ENCODE assay signal across 13 mouse cellular contexts in the genomic region with DNA sequence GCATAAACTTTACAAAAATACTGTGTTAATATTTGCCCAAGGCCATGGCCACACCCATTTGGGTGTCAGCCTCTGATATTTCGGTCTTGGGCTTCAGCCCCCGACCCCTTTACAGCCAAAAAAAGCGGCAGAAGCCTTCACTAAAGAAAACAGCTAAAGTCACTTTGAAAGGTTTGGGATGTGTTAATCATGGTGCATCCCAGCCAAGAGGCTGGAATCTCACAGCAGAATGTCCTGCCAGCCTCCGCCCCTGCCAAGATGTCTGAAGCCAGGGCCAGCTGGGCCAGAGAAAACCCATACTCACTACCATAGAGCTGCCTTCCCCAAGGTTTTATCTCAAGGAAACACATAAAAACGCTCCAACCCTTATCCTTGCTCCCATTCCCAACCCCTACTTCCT. TPM values are rescaled to one million over a fixed set of nuclear protein-coding genes. Genes with fewer than 3 reads are reported as not detected.
A peak's percentile ranks its signal among the peaks of the same experiment; 100 is the strongest.
DNase-seq lines count a peak whose midpoint lies in the region; ATAC-seq and TF ChIP-seq lines count a peak whose summit lies in the region.
"Had no signal": no experiment of that assay in that cellular context is flagged by ENCODE, and none has a peak within 500 bp of the region (broad histone marks: within the 10 kb centered on the region; RNA-seq: fewer than 3 reads in every experiment).

No protein-coding gene starts in this region.

- WGBS in liver, postnatal 0 days (ENCODE audit: insufficient replicate concordance) = 77% methylated on average over 5 of the region's 5 CpGs
- 71% methylated on average over 5 of the region's 5 CpGs for WGBS in liver, embryonic 12.5 days (ENCODE audit: insufficient replicate concordance)
- WGBS in midbrain, embryonic 14.5 days = 91% methylated on average over 5 of the region's 5 CpGs
- 89% methylated on average over 5 of the region's 5 CpGs for WGBS in midbrain, postnatal 0 days

- peaks cover 12% of the 10 kb centered on the region for H3K4me1 ChIP-seq in liver, postnatal 0 days (ENCODE audit: insufficient read depth)
- 0 out of 2 replicates have a peak, but pooled peaks cover 4% of the 10 kb centered on the region for H3K4me1 ChIP-seq in liver, embryonic 12.5 days
- no peaks in the 10 kb centered on the region for H3K4me1 ChIP-seq in midbrain, embryonic 14.5 days (ENCODE audit: control insufficient read depth, insufficient read depth, low read length)
- H3K4me1 ChIP-seq in midbrain, postnatal 0 days (ENCODE audit: insufficient read depth, low read length) = no peaks in the 10 kb centered on the region

- H3K36me3 ChIP-seq in liver, postnatal 0 days (replicated peaks; ENCODE audit: insufficient read depth, low read length) = no peaks in the 10 kb centered on the region
- H3K36me3 ChIP-seq in liver, embryonic 12.5 days = no peaks in the 10 kb centered on the region
- no peaks in the 10 kb centered on the region for H3K36me3 ChIP-seq in midbrain, embryonic 14.5 days (ENCODE audit: control insufficient read depth, insufficient read depth, low read length)
- no peaks in the 10 kb centered on the region for H3K36me3 ChIP-seq in midbrain, postnatal 0 days (ENCODE audit: insufficient read depth, low read length)
- H3K36me3 ChIP-seq: hindbrain, embryonic 13.5 days had no signal

- TF ChIP-seq CTCF in liver, postnatal 0 days (IDR thresholded peaks at IDR 0.05; ENCODE audit: low read depth) = no peak
- TF ChIP-seq CTCF in midbrain, postnatal 0 days (IDR thresholded peaks at IDR 0.05) = no peak

- no peak overlapping the region for H3K4me2 ChIP-seq in liver, postnatal 0 days (ENCODE audit: low read depth, low read length)
- H3K4me2 ChIP-seq in liver, embryonic 12.5 days = no peak overlapping the region
- no peak overlapping the region for H3K4me2 ChIP-seq in midbrain, embryonic 14.5 days (ENCODE audit: low read length)
- H3K4me2 ChIP-seq in midbrain, postnatal 0 days (ENCODE audit: low read depth, low read length, poor library complexity, severe bottlenecking) = no peak overlapping the region
- H3K4me2 ChIP-seq: hindbrain, embryonic 13.5 days had no signal

- no peak for TF ChIP-seq EP300 in liver, postnatal 0 days (IDR thresholded peaks at IDR 0.05; ENCODE audit: low read depth)

- no peaks in the 10 kb centered on the region for H3K9me3 ChIP-seq in liver, postnatal 0 days (ENCODE audit: low read length)
- H3K9me3 ChIP-seq in liver, embryonic 12.5 days (replicated peaks) = no peaks in the 10 kb centered on the region
- H3K9me3 ChIP-seq in midbrain, embryonic 14.5 days (ENCODE audit: control insufficient read depth, low read length) = no peaks in the 10 kb centered on the region
- no peaks in the 10 kb centered on the region for H3K9me3 ChIP-seq in midbrain, postnatal 0 days (ENCODE audit: low read length)
- H3K9me3 ChIP-seq: hindbrain, embryonic 13.5 days had no signal

- no peak overlapping the region for H3K4me3 ChIP-seq in liver, postnatal 0 days (ENCODE audit: low read depth, low read length)
- no peak overlapping the region for H3K4me3 ChIP-seq in liver, embryonic 12.5 days
- no peak overlapping the region for H3K4me3 ChIP-seq in midbrain, embryonic 14.5 days (replicated peaks; ENCODE audit: low read depth, low read length)
- H3K4me3 ChIP-seq in midbrain, postnatal 0 days (ENCODE audit: low read depth, low read length) = no peak overlapping the region
- H3K4me3 ChIP-seq: hindbrain, embryonic 13.5 days had no signal

- H3K27me3 ChIP-seq in liver, postnatal 0 days (ENCODE audit: insufficient read depth, low read length) = no peaks in the 10 kb centered on the region
- 0 out of 2 replicates have a peak, but pooled peaks cover 4% of the 10 kb centered on the region for H3K27me3 ChIP-seq in liver, embryonic 12.5 days (replicated peaks)
- no peaks in the 10 kb centered on the region for H3K27me3 ChIP-seq in midbrain, embryonic 14.5 days (ENCODE audit: control insufficient read depth, insufficient read depth, low read length)
- H3K27me3 ChIP-seq in midbrain, postnatal 0 days (ENCODE audit: insufficient read depth, low read length) = no peaks in the 10 kb centered on the region
- H3K27me3 ChIP-seq: hindbrain, embryonic 13.5 days had no signal

- H3K9ac ChIP-seq in liver, postnatal 0 days (replicated peaks) = no peak overlapping the region
- no peak overlapping the region for H3K9ac ChIP-seq in liver, embryonic 12.5 days
- H3K9ac ChIP-seq in midbrain, embryonic 14.5 days (replicated peaks; ENCODE audit: low read length) = no peak overlapping the region
- no peak overlapping the region for H3K9ac ChIP-seq in midbrain, postnatal 0 days (replicated peaks; ENCODE audit: low read length, poor library complexity, severe bottlenecking)
- H3K9ac ChIP-seq: hindbrain, embryonic 13.5 days had no signal

- ATAC-seq in liver, postnatal 0 days = no peak
- ATAC-seq in liver, embryonic 12.5 days = no peak
- peak; percentile 87 for ATAC-seq in cerebellum, adult (ENCODE audit: insufficient number of reproducible peaks, low FRiP score, low TSS enrichment)
- no peak for ATAC-seq in midbrain, embryonic 14.5 days (ENCODE audit: low FRiP score, low TSS enrichment)
- no peak for ATAC-seq in midbrain, postnatal 0 days (ENCODE audit: low FRiP score)
- ATAC-seq: forebrain, embryonic 16.5 days had no signal

- peak overlapping the region; percentile 80; the same call in 1 of the 2 replicates for H3K27ac ChIP-seq in liver, postnatal 0 days (ENCODE audit: low read depth)
- H3K27ac ChIP-seq in liver, embryonic 12.5 days = no peak overlapping the region
- H3K27ac ChIP-seq in midbrain, embryonic 14.5 days (replicated peaks; ENCODE audit: low read depth, low read length) = no peak overlapping the region
- H3K27ac ChIP-seq in midbrain, postnatal 0 days (ENCODE audit: low read depth, low read length) = no peak overlapping the region
- H3K27ac ChIP-seq: hindbrain, embryonic 13.5 days; macrophage; stomach, postnatal 0 days had no signal

- DNase-seq in liver, postnatal 0 days = no peak
- DNase-seq in gastrocnemius, adult 8-10 months (ENCODE audit: low spot score in 2 of 2) = peak; percentile 53 to 66
- peak; percentile 46 for DNase-seq in lung, postnatal 14 days
- no peak for DNase-seq in kidney, adult 11 months
- no peak for DNase-seq in midbrain, embryonic 14.5 days
- DNase-seq in midbrain, postnatal 0 days (ENCODE audit: low spot score) = no peak
- DNase-seq: kidney, postnatal 4 days had no signal

RNA-seq across cellular contexts. Expression of a gene that starts 20.7 kb away (rescaled TPM):
- polyA plus RNA-seq in liver, postnatal 0 days (2015; fragmentation: Nextera tagmentation; extraction: Ambion mirVana) = 2.5 and 3.0 TPM in 2 replicates
- 0.32 and 0.37 TPM in 2 replicates for polyA plus RNA-seq in liver, embryonic 12.5 days (2016; fragmentation: Nextera tagmentation; extraction: Ambion mirVana)
- total RNA-seq in gastrocnemius, adult 8-10 months (2022) = 10 to 100 TPM; 30.8 to 43.4 (median 37.4) TPM
- polyA plus RNA-seq in midbrain, embryonic 14.5 days (2014; fragmentation: Nextera tagmentation; extraction: Ambion mirVana) = 3.1 and 3.8 TPM in 2 replicates
- total RNA-seq in midbrain, postnatal 0 days (2014; rRNA removed) = 6.2 and 12.8 TPM in 2 replicates
- polyA plus RNA-seq in midbrain, postnatal 0 days (2015; fragmentation: Nextera tagmentation; extraction: Ambion mirVana) = 1.4 and 1.9 TPM in 2 replicates

Comparison
In these comparisons a context has a peak if more than half of its experiments do, and no peak if none do; other contexts are left out.
1. DNase-seq: peak in gastrocnemius, adult 8-10 months (2 of 2) and lung, postnatal 14 days (single experiment); none in liver, postnatal 0 days (single experiment), kidney, adult 11 months (single experiment), midbrain, embryonic 14.5 days (single experiment) and midbrain, postnatal 0 days (single experiment).